Mouse (Mus musculus) stomach, adult 2 months (tissue): ENCODE measurements around the gene Tmprss11f. TPM values are rescaled to one million over a fixed set of nuclear protein-coding genes. Genes with fewer than 3 reads are reported as not detected.

ENCODE experiments used
- polyA plus RNA-seq: library from polyadenylated mRNA; depleted of rRNA; stranded (reverse); fragments of >200 nt; gene quantifications from 2 replicates; pipeline ENCODE4 v1.2.3, GENCODE M21; 2012; rRNA removed

Gene Tmprss11f
- 0.04 and 0.14 TPM in 2 replicates for polyA plus RNA-seq

DNA sequence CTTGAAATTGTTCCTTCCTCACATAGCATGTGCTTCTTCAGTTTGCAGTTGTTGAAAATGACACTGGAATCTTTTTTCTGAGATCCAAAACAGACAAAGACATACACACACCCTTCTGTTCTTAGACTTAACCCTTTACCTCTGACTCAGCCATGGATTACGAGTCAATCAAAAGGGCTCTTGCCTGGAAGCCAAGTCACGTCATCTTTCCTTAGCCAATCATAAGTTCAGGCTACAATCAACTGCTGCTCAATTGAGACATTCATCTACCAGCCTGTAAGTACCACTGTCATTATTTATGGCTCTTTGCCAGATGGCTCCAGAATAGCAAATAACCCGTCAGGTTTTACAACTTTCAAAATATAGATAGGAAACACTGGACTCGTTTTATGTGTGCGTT is at the start of gene Tmprss11f:
Tmprss11f (minus strand) TSS at position 101 of the 400 bp plus-strand sequence.

GRCm38 (mm10) chr5:86676262-86676661 is 44.0 kb upstream of the Tmprss11f start, which contains the start of gene Tmprss11b:
Gene Tmprss11b, minus strand, starts transcription at chr5:86676362.

GRCm38 (mm10) chr5:86518500-86518899 is 113.7 kb downstream of the Tmprss11f start, which contains the start of gene Tmprss11g:
Gene Tmprss11g, minus strand, starts transcription at chr5:86518600.

Other genes with a start within 250 kb of the Tmprss11f start
- 0.15 and 0.19 TPM in 2 replicates for gene Tmprss11a, start 163.4 kb downstream of the Tmprss11f start, polyA plus RNA-seq
- gene Tmprss11g, start 113.8 kb downstream of the Tmprss11f start, polyA plus RNA-seq = 0.02 and 0.06 TPM in 2 replicates
- gene Tmprss11b, start 43.9 kb upstream of the Tmprss11f start, polyA plus RNA-seq = 0.04 TPM in 1 of 2 replicates, not detected in the other
- gene Tmprss11e, start 113.4 kb upstream of the Tmprss11f start, polyA plus RNA-seq = 0.02 and 0.05 TPM in 2 replicates
- 1.2 and 2.3 TPM in 2 replicates for gene Ythdc1, start 171.8 kb upstream of the Tmprss11f start, polyA plus RNA-seq